Mouse (Mus musculus): Measurements from ENCODE around the gene Ptgdr. TPM values are rescaled to one million over a fixed set of nuclear protein-coding genes. Genes with fewer than 3 reads are reported as not detected.
"Not testable (repeated sequence)": the region's sequence is repeated elsewhere in the genome, so short reads cannot be mapped to it uniquely, and the experiment has no call there.

Gene Ptgdr
- not detected in 2 replicates for polyA plus RNA-seq (2014; fragmentation: Nextera tagmentation; extraction: Ambion mirVana)

DNA sequence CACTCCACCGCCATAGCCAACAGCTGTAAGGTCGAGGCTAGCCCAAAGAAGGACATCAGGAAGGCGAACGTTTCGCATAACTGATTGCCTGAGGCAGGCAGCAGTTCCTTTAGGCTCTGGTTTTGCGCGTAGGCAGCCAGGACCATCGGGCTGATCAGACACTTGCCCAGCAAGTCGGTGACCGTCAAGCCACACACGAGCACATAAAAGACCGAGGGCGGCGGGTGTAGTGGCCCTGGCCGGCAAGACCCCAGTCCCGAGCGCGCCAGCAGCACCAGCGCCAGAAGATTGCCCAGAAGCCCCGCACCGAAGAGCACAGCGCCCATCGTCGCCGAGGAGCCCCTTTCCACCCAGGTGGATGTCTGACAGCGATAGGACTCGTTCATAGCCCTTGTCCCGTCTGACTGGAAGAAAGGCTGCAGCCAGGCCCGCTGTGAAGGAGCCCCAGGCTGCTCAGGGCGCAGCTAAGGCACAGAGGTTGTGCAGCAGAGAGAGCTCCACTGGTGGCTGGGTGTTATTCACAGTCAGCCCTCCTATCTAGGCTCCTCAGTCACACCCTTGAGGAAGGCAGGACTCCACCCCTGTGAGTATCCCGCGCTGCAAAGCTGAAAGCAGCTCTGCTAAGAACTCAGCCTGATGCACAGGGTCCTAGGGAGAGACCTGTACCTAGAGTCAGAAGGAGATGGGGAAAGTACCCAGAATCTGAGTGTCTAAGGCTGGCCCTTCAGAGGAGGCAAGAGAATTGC, at the start of gene Ptgdr:
Ptgdr (minus strand) TSS at position 508 of the 746 bp plus-strand sequence.
- no peaks in the 10 kb centered on the region for H3K4me1 ChIP-seq (replicated peaks; ENCODE audit: control insufficient read depth, insufficient read depth, low read length)
- WGBS = 2% methylated on average over 32 of the region's 32 CpGs
- no peak within 1 kb of the TSS for H3K27ac ChIP-seq (ENCODE audit: low read depth, low read length)
- no peak for ATAC-seq (replicated peaks; ENCODE audit: low FRiP score)
- no peak for DNase-seq (ENCODE audit: low spot score)
- H3K9ac ChIP-seq (ENCODE audit: low read depth, low read length) = no peak within 1 kb of the TSS
- H3K27me3 ChIP-seq (replicated peaks; ENCODE audit: control insufficient read depth, insufficient read depth, low read length) = peaks cover 17% of the 10 kb centered on the region
- H3K36me3 ChIP-seq (ENCODE audit: control insufficient read depth, insufficient read depth, low read length) = no peaks in the 10 kb centered on the region
- H3K9me3 ChIP-seq (ENCODE audit: control insufficient read depth, low read length) = no peaks in the 10 kb centered on the region
- peak within 1 kb of the TSS; percentile 39; the same call in 1 of the 2 replicates for H3K4me2 ChIP-seq
- no peak within 1 kb of the TSS for H3K4me3 ChIP-seq (ENCODE audit: low read depth, low read length)

DNA sequence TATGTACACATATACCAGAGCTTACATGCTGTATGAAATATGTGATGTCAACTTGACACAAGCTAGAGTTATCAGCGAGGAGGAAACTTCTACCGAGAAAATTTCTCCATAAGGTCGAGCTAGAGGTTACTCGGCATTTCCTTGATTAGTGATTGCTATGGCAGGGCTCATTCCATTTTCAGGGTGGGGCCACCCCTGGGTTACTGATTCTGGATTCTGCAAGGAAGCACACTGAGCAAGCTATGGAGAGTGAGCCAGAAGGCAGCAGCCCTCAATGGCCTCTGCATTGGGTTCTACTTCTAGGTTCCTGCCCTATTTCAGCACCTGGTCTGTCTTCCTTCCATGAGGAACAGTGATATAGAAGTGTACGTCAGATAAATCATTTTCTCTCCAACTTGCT, 48.6 kb upstream of the Ptgdr start:
- Histone ChIP-seq H3K27me3 (replicated peaks; ENCODE audit: control insufficient read depth, insufficient read depth, low read length) (no peaks in the 10 kb centered on the region), H3K27ac (ENCODE audit: low read depth, low read length) (no peak overlapping the region), H3K4me2 (no peak overlapping the region), H3K4me1 (replicated peaks; ENCODE audit: control insufficient read depth, insufficient read depth, low read length) (no peaks in the 10 kb centered on the region), H3K9me3 (ENCODE audit: control insufficient read depth, low read length) (no peaks in the 10 kb centered on the region), H3K36me3 (ENCODE audit: control insufficient read depth, insufficient read depth, low read length) (no peaks in the 10 kb centered on the region), H3K9ac (ENCODE audit: low read depth, low read length) (no peak overlapping the region), H3K4me3 (ENCODE audit: low read depth, low read length) (no peak overlapping the region)
- ATAC-seq (replicated peaks; ENCODE audit: low FRiP score) (no peak), DNase-seq (ENCODE audit: low spot score) (no peak)
- WGBS = 73% methylated on average over 5 of the region's 5 CpGs

DNA sequence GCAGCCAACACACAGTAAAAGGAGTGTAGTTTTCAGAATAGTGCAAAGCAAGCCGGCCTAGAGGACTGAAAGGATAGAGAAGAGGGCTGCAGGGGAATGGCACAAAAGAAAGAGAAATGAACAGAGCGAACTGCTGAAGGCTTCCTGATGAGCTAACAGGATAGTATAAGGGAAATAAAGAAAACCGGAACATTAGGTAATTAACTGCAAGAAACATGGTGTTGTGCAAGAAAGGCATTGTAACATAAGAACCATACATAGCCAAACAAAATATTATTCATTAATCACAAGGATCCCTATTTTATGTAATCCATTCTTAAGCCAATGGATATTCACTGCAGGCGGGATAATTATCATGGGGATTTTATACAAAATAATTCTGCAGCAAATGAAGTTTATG, 45.0 kb upstream of the Ptgdr start:
- no peak overlapping the region for H3K4me2 ChIP-seq
- H3K9ac ChIP-seq (ENCODE audit: low read depth, low read length) = no peak overlapping the region
- no peaks in the 10 kb centered on the region for H3K27me3 ChIP-seq (replicated peaks; ENCODE audit: control insufficient read depth, insufficient read depth, low read length)
- WGBS = 83% methylated on average over 4 of the region's 4 CpGs
- no peak for ATAC-seq (replicated peaks; ENCODE audit: low FRiP score)
- no peak overlapping the region for H3K27ac ChIP-seq (ENCODE audit: low read depth, low read length)
- H3K4me3 ChIP-seq (ENCODE audit: low read depth, low read length) = no peak overlapping the region
- DNase-seq (ENCODE audit: low spot score) = no peak
- H3K9me3 ChIP-seq (ENCODE audit: control insufficient read depth, low read length) = no peaks in the 10 kb centered on the region
- H3K4me1 ChIP-seq (replicated peaks; ENCODE audit: control insufficient read depth, insufficient read depth, low read length) = no peaks in the 10 kb centered on the region
- no peaks in the 10 kb centered on the region for H3K36me3 ChIP-seq (ENCODE audit: control insufficient read depth, insufficient read depth, low read length)

DNA sequence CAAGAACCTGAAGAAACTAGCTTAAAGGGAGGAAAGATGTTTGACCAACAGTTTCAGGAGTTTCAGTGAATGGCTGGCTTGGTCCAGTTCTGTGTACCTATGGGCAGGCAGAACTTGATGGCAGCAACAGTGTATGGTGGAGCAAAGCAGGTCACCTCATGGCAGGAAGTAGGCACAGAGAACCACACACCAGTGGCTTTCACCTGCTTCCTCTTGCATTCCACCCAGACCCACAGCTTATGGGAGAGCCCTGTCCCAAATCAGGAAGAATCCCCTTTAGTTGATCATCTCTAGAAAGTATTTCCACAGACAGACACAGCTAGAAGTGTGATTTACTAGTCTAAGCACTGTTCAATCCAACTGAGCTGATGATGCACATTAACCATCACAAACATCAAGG, 42.6 kb upstream of the Ptgdr start:
- not testable (repeated sequence) for H3K27ac ChIP-seq (ENCODE audit: low read depth, low read length); ATAC-seq (replicated peaks; ENCODE audit: low FRiP score); H3K4me3 ChIP-seq (ENCODE audit: low read depth, low read length); H3K4me2 ChIP-seq; H3K9me3 ChIP-seq (ENCODE audit: control insufficient read depth, low read length); DNase-seq (ENCODE audit: low spot score); H3K36me3 ChIP-seq (ENCODE audit: control insufficient read depth, insufficient read depth, low read length); H3K4me1 ChIP-seq (replicated peaks; ENCODE audit: control insufficient read depth, insufficient read depth, low read length); H3K27me3 ChIP-seq (replicated peaks; ENCODE audit: control insufficient read depth, insufficient read depth, low read length); H3K9ac ChIP-seq (ENCODE audit: low read depth, low read length)

DNA sequence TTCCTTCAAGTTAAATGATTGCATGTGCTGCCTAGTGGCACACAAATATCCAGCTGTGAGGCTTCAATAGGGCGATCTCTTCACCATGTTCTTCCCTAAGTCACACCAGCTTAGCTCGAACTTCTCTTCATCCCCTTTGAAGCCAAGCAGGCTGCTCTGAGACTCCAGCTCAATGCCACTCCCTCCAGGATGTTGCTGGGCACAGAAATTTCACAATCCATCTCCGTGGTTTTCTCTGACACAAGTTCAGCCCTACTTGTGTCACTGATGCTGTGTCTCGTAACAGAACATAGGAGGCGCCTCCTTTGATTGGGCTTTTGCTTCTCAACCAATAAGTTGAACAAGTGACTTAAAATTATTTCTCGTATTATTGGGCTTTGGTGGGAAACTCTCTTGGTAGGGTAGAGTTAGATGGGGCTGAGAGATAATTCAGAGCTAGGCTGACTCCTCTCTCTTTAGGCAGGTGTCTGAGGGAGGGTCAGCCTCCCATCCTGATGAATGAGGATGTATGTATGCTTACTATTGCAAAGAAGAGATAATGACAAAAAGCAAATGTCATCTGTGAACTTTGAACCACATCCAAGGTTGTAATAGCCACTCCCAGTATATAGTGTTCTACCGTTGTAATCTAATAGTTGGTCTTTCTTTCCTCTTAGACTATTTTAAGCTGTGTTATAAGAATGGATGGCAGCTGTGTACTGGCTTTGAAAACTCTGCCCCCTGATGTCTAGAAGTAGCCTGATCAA, 32.4 kb upstream of the Ptgdr start:
- H3K4me1 ChIP-seq (replicated peaks; ENCODE audit: control insufficient read depth, insufficient read depth, low read length) = no peaks in the 10 kb centered on the region
- H3K27ac ChIP-seq (ENCODE audit: low read depth, low read length) = no peak overlapping the region
- no peaks in the 10 kb centered on the region for H3K9me3 ChIP-seq (ENCODE audit: control insufficient read depth, low read length)
- WGBS = 70% methylated on average over 7 of the region's 7 CpGs
- ATAC-seq (replicated peaks; ENCODE audit: low FRiP score) = no peak
- DNase-seq (ENCODE audit: low spot score) = no peak
- no peaks in the 10 kb centered on the region for H3K27me3 ChIP-seq (replicated peaks; ENCODE audit: control insufficient read depth, insufficient read depth, low read length)
- no peaks in the 10 kb centered on the region for H3K36me3 ChIP-seq (ENCODE audit: control insufficient read depth, insufficient read depth, low read length)
- H3K4me2 ChIP-seq = no peak overlapping the region
- no peak overlapping the region for H3K4me3 ChIP-seq (ENCODE audit: low read depth, low read length)
- H3K9ac ChIP-seq (ENCODE audit: low read depth, low read length) = no peak overlapping the region

DNA sequence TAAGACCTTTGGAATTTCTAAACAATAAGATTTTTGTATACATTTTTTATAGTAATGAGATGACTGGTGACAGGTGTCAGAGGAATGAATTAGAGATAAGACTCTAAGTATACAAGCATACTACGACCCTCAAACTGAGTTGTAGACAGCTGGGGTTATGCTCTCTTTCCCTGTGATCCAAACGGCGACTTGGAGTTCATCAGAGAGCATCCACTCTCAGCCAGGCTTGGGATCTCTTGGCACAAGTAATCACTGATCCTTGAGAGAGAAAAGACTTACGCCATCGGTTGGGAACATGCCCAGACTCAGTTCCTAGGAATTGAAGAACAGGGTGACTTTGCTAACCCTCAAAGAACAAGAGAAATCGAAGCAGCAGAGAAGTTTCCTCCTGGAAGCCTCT, 10.5 kb upstream of the Ptgdr start:
- Histone ChIP-seq H3K9me3 (ENCODE audit: control insufficient read depth, low read length) (no peaks in the 10 kb centered on the region), H3K9ac (ENCODE audit: low read depth, low read length) (no peak overlapping the region), H3K27ac (ENCODE audit: low read depth, low read length) (no peak overlapping the region), H3K4me2 (no peak overlapping the region), H3K27me3 (replicated peaks; ENCODE audit: control insufficient read depth, insufficient read depth, low read length) (no peaks in the 10 kb centered on the region), H3K4me3 (ENCODE audit: low read depth, low read length) (no peak overlapping the region), H3K4me1 (replicated peaks; ENCODE audit: control insufficient read depth, insufficient read depth, low read length) (no peaks in the 10 kb centered on the region), H3K36me3 (ENCODE audit: control insufficient read depth, insufficient read depth, low read length) (no peaks in the 10 kb centered on the region)
- DNase-seq (ENCODE audit: low spot score) (no peak), ATAC-seq (replicated peaks; ENCODE audit: low FRiP score) (no peak)
- 74% methylated on average over 6 of the region's 6 CpGs for WGBS

DNA sequence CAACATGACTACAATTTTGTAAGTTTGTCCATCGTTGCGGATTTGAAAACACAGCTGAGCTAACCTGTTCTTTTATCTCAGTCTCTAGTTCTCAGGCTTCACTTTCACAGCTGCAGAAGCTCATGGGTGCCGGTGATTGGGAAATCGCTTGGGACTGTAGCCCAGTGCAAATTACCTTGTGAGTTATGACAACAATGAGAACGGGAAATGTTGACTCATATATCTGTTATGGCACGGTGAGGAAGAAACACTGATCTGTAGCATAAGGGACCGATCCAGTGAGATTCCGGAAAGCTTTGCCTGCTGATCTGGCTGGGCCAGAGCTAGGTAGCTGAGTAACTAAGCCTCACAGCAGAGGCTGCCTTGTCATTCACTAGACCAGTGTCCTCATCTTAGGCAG, 6.5 kb upstream of the Ptgdr start:
- WGBS = 85% methylated on average over 8 of the region's 8 CpGs
- Histone ChIP-seq H3K9ac (ENCODE audit: low read depth, low read length) (no peak overlapping the region), H3K9me3 (ENCODE audit: control insufficient read depth, low read length) (no peaks in the 10 kb centered on the region), H3K27me3 (replicated peaks; ENCODE audit: control insufficient read depth, insufficient read depth, low read length) (no peaks in the 10 kb centered on the region), H3K36me3 (ENCODE audit: control insufficient read depth, insufficient read depth, low read length) (no peaks in the 10 kb centered on the region), H3K4me3 (ENCODE audit: low read depth, low read length) (no peak overlapping the region), H3K27ac (ENCODE audit: low read depth, low read length) (no peak overlapping the region), H3K4me2 (no peak overlapping the region), H3K4me1 (replicated peaks; ENCODE audit: control insufficient read depth, insufficient read depth, low read length) (no peaks in the 10 kb centered on the region)
- ATAC-seq (replicated peaks; ENCODE audit: low FRiP score) (no peak), DNase-seq (ENCODE audit: low spot score) (no peak)

DNA sequence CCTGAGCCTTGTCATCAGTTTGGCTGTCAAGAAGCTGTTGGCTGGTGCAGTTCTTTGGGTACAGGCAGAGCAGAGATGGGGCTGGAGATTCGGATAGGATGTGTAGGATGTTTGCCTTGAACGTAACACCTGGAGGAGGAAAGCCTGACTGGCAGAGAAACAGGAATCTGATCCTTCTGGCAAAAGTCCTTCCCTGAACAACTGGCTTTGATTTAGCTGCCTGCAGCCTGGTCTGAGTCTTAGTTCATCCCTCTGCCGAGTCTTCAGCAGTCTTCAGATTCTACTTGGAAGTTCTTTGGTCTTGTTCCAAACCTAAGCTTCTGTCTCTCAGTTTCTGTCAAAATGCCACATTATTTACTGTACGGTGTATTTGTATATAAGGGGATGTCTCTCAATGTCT, 3.9 kb upstream of the Ptgdr start:
- WGBS = 60% methylated on average over 4 of the region's 4 CpGs
- no peak overlapping the region for H3K4me3 ChIP-seq (ENCODE audit: low read depth, low read length)
- H3K4me2 ChIP-seq = no peak overlapping the region
- no peak overlapping the region for H3K27ac ChIP-seq (ENCODE audit: low read depth, low read length)
- no peak overlapping the region for H3K9ac ChIP-seq (ENCODE audit: low read depth, low read length)
- no peaks in the 10 kb centered on the region for H3K9me3 ChIP-seq (ENCODE audit: control insufficient read depth, low read length)
- ATAC-seq (replicated peaks; ENCODE audit: low FRiP score) (no peak), DNase-seq (ENCODE audit: low spot score) (no peak)
- no peaks in the 10 kb centered on the region for H3K36me3 ChIP-seq (ENCODE audit: control insufficient read depth, insufficient read depth, low read length)
- H3K4me1 ChIP-seq (replicated peaks; ENCODE audit: control insufficient read depth, insufficient read depth, low read length) = no peaks in the 10 kb centered on the region
- H3K27me3 ChIP-seq (replicated peaks; ENCODE audit: control insufficient read depth, insufficient read depth, low read length) = peaks cover 15% of the 10 kb centered on the region

DNA sequence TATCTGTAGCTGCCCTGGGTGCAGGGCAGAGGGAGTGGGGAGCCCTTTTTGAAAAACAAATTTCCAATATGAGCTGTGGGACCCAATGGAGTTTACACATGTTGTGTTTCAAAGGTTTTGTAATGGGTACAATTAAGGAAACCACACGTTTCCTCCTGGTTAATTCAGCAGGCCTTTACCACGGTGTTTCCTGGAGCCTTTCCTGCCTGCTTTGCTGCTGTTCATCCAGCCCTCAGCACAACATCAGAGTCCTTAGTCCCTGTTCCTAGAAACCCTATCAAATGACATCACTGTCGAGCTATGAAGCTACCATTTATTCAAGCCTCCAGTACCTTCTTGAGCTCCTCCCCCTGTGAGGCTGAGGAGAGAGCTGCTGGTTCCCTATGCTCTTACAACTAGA, 2.0 kb upstream of the Ptgdr start:
- Histone ChIP-seq H3K27ac (ENCODE audit: low read depth, low read length) (no peak overlapping the region), H3K9me3 (ENCODE audit: control insufficient read depth, low read length) (no peaks in the 10 kb centered on the region), H3K27me3 (replicated peaks; ENCODE audit: control insufficient read depth, insufficient read depth, low read length) (peaks cover 17% of the 10 kb centered on the region), H3K36me3 (ENCODE audit: control insufficient read depth, insufficient read depth, low read length) (no peaks in the 10 kb centered on the region), H3K4me1 (replicated peaks; ENCODE audit: control insufficient read depth, insufficient read depth, low read length) (no peaks in the 10 kb centered on the region), H3K4me2 (no peak overlapping the region), H3K9ac (ENCODE audit: low read depth, low read length) (no peak overlapping the region), H3K4me3 (ENCODE audit: low read depth, low read length) (no peak overlapping the region)
- no peak for ATAC-seq (replicated peaks; ENCODE audit: low FRiP score)
- 25% methylated on average over 3 of the region's 3 CpGs for WGBS
- DNase-seq (ENCODE audit: low spot score) = no peak

Measured in liver, embryonic 11.5 days (tissue).